Mouse (Mus musculus): ENCODE measurements at regions not wholly inside any gene's neighbourhood (a gene's known extent, or its start where the extent isn't known, plus 50 kb on each side); places are given as distances from the start of the nearest gene placed in this dataset.

GRCm38 (mm10) chr3:124018618-124019017 lies 302.0 kb upstream of the Tram1l1 start:
- TF ChIP-seq CTCF (IDR thresholded peaks at IDR 0.05; ENCODE audit: control insufficient read depth, insufficient read depth, insufficient read length) (no peak), USF1 (IDR thresholded peaks at IDR 0.05; ENCODE audit: low read depth) (no peak), MAX (IDR thresholded peaks at IDR 0.05) (no peak), MYOG (IDR thresholded peaks at IDR 0.05; ENCODE audit: control insufficient read depth, extremely low read depth, insufficient read length) (no peak)
